Mouse (Mus musculus) liver, embryonic 14.5 days (tissue): ENCODE measurements around the gene Homez. TPM values are rescaled to one million over a fixed set of nuclear protein-coding genes. Genes with fewer than 3 reads are reported as not detected.

Experiments
- ATAC-seq: fragments of 200-750 bp; cut with Nextera tagmentation; 2 replicates; pipeline ENCODE4 v1.8.0; 2017; ENCODE audit warnings: moderate number of reproducible peaks, mild to moderate bottlenecking, moderate library complexity; ENCODE audit not compliant: insufficient read depth
- DNase-seq, 3 experiments: peaks; one replicate each; pipeline ENCODE4 v3.0.0-alpha.2; 2012 to 2013; ENCODE audit warnings: low read depth in 3 of 3, low spot score in 3 of 3
- H3K27ac ChIP-seq: fragments of 300-500 bp; sonication (generic); 2 replicates; pipeline ENCODE4 v1.5.1; 2014; ENCODE audit warnings: moderate library complexity, mild to moderate bottlenecking, control low read depth, inconsistent platforms
- H3K27me3 ChIP-seq: fragments of 300-500 bp; sonication (generic); 2 replicates; pipeline ENCODE4 v1.6.1; 2014; ENCODE audit warnings: mild to moderate bottlenecking, low read length, moderate library complexity; ENCODE audit not compliant: control insufficient read depth, insufficient read depth
- H3K36me3 ChIP-seq: fragments of 300-500 bp; sonication (generic); replicated peaks from 2 replicates; pipeline ENCODE4 v1.6.1; 2014; ENCODE audit warnings: low read depth; ENCODE audit not compliant: control insufficient read depth, insufficient read depth
- H3K4me1 ChIP-seq, 2 experiments: fragments of 200-500 bp in 1 of 2; fragments of 300-500 bp in 1 of 2; sonication (generic) in 1 of 2; replicated peaks; 2 replicates each; pipeline ENCODE4 v1.6.1; 2012 to 2014; ENCODE audit warnings: antibody characterized with exemption in 1 of 2, inconsistent platforms in 1 of 2, low read length in 1 of 2; ENCODE audit not compliant: control insufficient read depth in 2 of 2, insufficient read depth in 2 of 2
- H3K4me2 ChIP-seq: fragments of 300-500 bp; sonication (generic); 2 replicates; pipeline ENCODE4 v1.6.1; 2014; ENCODE audit warnings: low read depth, mild to moderate bottlenecking, control low read depth, moderate library complexity
- H3K4me3 ChIP-seq, 2 experiments: fragments of 200-500 bp in 1 of 2; fragments of 300-500 bp in 1 of 2; sonication (generic) in 1 of 2; 2 replicates each; pipeline ENCODE4 v1.5.1; 2012 to 2014; ENCODE audit warnings: low read depth in 2 of 2, low read length in 2 of 2, mild to moderate bottlenecking in 2 of 2, control low read depth in 1 of 2, inconsistent platforms in 1 of 2, moderate library complexity in 1 of 2; ENCODE audit not compliant: insufficient read depth in 1 of 2
- H3K9ac ChIP-seq: fragments of 300-500 bp; sonication (generic); replicated peaks from 2 replicates; pipeline ENCODE4 v1.6.1; 2014; ENCODE audit warnings: mild to moderate bottlenecking, control low read depth, moderate library complexity
- H3K9me3 ChIP-seq: fragments of 300-500 bp; sonication (generic); 2 replicates; pipeline ENCODE4 v1.6.1; 2016; ENCODE audit warnings: low read length, mixed read lengths; ENCODE audit not compliant: control insufficient read depth
- CTCF ChIP-seq: IDR thresholded peaks from 2 replicates; pipeline ENCODE4 v1.5.1; 2016; ENCODE audit warnings: antibody characterized with exemption, low read depth, control low read depth
- EP300 ChIP-seq: IDR thresholded peaks from 2 replicates; pipeline ENCODE4 v1.6.1; 2016; ENCODE audit warnings: antibody characterized with exemption, low read depth
- WGBS: fragments of 180-500 bp; shearing (Covaris S2); extraction: QIAGEN DNeasy Blood & Tissue Kit; methylation state at CpG from one replicate; pipeline ENCODE4 v1.1.7; 2014; ENCODE audit not compliant: insufficient replicate concordance; 5-methylcytosine and 5-hydroxymethylcytosine counted together
- polyA plus RNA-seq, 2 experiments: library from polyadenylated mRNA; depleted of rRNA in 1 of 2; stranded (reverse) in 1 of 2; unstranded in 1 of 2; fragments of >200 nt; fragmentation: Nextera tagmentation in 1 of 2; extraction: Ambion mirVana in 1 of 2; gene quantifications; 2 replicates each; pipeline versions ENCODE4 v1.2.1 to v1.2.3; 2012 to 2014

Homez gene
- polyA plus RNA-seq, 2 experiments = 0.96 to 1.8 TPM

GRCm38 (mm10) chr14:54855726-54856125 lies 15.0 kb downstream of the Homez start:
- no peaks in the 10 kb centered on the region for H3K9me3 ChIP-seq
- H3K36me3 ChIP-seq = no peaks in the 10 kb centered on the region
- H3K4me1 ChIP-seq = no peaks in the 10 kb centered on the region
- 73% methylated on average over 3 of the region's 3 CpGs for WGBS
- TF ChIP-seq CTCF (no peak), EP300 (no peak)
- no peak overlapping the region for H3K9ac ChIP-seq
- no peak overlapping the region for H3K4me2 ChIP-seq
- ATAC-seq = no peak
- no peak for DNase-seq
- no peak overlapping the region for H3K27ac ChIP-seq
- H3K27me3 ChIP-seq = no peaks in the 10 kb centered on the region
- no peak overlapping the region for H3K4me3 ChIP-seq

- Histone ChIP-seq H3K4me3 (no peak overlapping the region), H3K9me3 (no peaks in the 10 kb centered on the region), H3K9ac (no peak overlapping the region), H3K27ac (no peak overlapping the region), H3K4me2 (no peak overlapping the region), H3K27me3 (no peaks in the 10 kb centered on the region), H3K4me1 (no peaks in the 10 kb centered on the region), H3K36me3 (no peaks in the 10 kb centered on the region)
- peak; percentile 36; the same call in 1 of the 2 replicates for TF ChIP-seq CTCF
- no peak for TF ChIP-seq EP300
- DNase-seq = peak in 2 of 3 experiments; percentile 11 to 19
- ATAC-seq = no peak
- WGBS = under 1% methylated on average over 4 of the region's 4 CpGs
Observed at GRCm38 (mm10) chr14:54843461-54843860, 27.3 kb downstream of the Homez start.

GRCm38 (mm10) chr14:54823716-54824115 lies 47.0 kb downstream of the Homez start:
- H3K4me2 ChIP-seq = no peak overlapping the region
- H3K9ac ChIP-seq = no peak overlapping the region
- 73% methylated on average over 1 of the region's 1 CpGs for WGBS
- H3K4me1 ChIP-seq = peaks cover 0 to 2% of the 10 kb centered on the region in 2 experiments; a peak in 2 of 4 replicates
- no peak overlapping the region for H3K27ac ChIP-seq
- no peaks in the 10 kb centered on the region for H3K27me3 ChIP-seq
- no peak overlapping the region for H3K4me3 ChIP-seq
- ATAC-seq (no peak), DNase-seq (no peak)
- TF ChIP-seq EP300 = no peak
- TF ChIP-seq CTCF = no peak
- no peaks in the 10 kb centered on the region for H3K36me3 ChIP-seq
- no peaks in the 10 kb centered on the region for H3K9me3 ChIP-seq

GRCm38 (mm10) chr14:54822301-54822700 lies 48.5 kb downstream of the Homez start:
- TF ChIP-seq CTCF (no peak), EP300 (no peak)
- no peak overlapping the region for H3K9ac ChIP-seq
- DNase-seq (no peak), ATAC-seq (no peak)
- no peaks in the 10 kb centered on the region for H3K36me3 ChIP-seq
- H3K9me3 ChIP-seq = no peaks in the 10 kb centered on the region
- peaks cover 0 to 2% of the 10 kb centered on the region in 2 experiments; a peak in 2 of 4 replicates for H3K4me1 ChIP-seq
- WGBS = 62% methylated on average over 2 of the region's 2 CpGs
- no peak overlapping the region for H3K4me3 ChIP-seq
- no peak overlapping the region for H3K27ac ChIP-seq
- no peaks in the 10 kb centered on the region for H3K27me3 ChIP-seq
- H3K4me2 ChIP-seq = no peak overlapping the region

GRCm38 (mm10) chr14:54817791-54818190 lies 53.0 kb downstream of the Homez start:
- peak in 1 of 3 experiments; percentile 20 for DNase-seq
- Histone ChIP-seq H3K4me2 (no peak overlapping the region), H3K9ac (no peak overlapping the region), H3K27ac (no peak overlapping the region), H3K27me3 (no peaks in the 10 kb centered on the region), H3K36me3 (no peaks in the 10 kb centered on the region), H3K4me3 (no peak overlapping the region), H3K4me1 (peaks cover 0 to 2% of the 10 kb centered on the region in 2 experiments; a peak in 2 of 4 replicates), H3K9me3 (no peaks in the 10 kb centered on the region)
- 36% methylated on average over 2 of the region's 2 CpGs for WGBS
- ATAC-seq = no peak
- TF ChIP-seq CTCF (peak; percentile 56), EP300 (no peak)
